Mouse (Mus musculus): ENCODE measurements at regions not wholly inside any gene's neighbourhood (a gene's known extent, or its start where the extent isn't known, plus 50 kb on each side); places are given as distances from the start of the nearest gene placed in this dataset.

DNA sequence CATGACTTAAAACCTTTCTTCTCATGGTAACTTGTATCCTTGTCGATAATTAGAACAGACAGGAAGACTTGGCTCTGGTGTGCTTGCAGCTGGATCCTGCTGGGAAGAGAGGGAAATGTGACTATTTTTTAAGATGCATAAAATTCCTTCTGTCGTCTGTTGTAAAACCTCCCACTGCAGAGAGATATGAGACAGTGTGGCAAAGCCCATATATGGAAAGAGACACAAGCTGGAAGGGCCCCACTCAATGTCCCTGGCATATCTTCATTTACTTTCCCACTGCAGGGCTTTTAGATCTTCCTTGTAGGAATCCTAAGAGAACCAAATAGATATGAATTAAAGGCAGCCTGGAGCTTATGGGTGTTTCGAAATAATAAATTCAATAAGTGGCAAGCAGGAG, 87.8 kb downstream of the Dad1 start:
- Histone ChIP-seq H3K9me3 (replicated peaks) (no peaks in the 10 kb centered on the region), H3K9ac (replicated peaks) (no peak overlapping the region), H3K4me2 (no peak overlapping the region), H3K36me3 (no peaks in the 10 kb centered on the region), H3K27me3 (replicated peaks) (no peaks in the 10 kb centered on the region), H3K4me3 (replicated peaks) (no peak overlapping the region), H3K4me1 (peaks cover 12% of the 10 kb centered on the region), H3K27ac (replicated peaks) (no peak overlapping the region)
- ATAC-seq (ENCODE audit: low FRiP score): no peak
- WGBS: 64% methylated on average over 3 of the region's 3 CpGs

DNA sequence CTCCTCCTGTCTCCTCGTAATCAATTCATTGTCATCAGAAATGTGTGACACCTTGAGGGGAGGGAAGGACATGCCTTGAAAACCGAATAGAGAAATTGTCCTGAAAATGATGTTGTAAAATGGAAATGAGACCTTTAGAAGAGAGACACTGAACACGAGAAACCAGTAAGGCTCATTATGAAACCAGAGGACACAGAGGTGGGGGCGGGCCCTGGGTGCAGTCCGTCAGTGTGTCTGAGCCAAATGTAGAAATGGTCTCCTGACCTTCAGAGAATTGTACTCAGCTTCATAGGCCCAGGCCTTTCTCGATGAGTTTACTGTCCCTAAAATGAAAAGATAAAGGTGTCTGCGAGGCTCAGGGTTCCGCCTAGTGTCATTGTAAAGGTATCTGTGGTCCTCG, 89.0 kb downstream of the Dad1 start:
- Histone ChIP-seq H3K27ac (replicated peaks) (no peak overlapping the region), H3K9me3 (replicated peaks) (no peaks in the 10 kb centered on the region), H3K9ac (replicated peaks) (no peak overlapping the region), H3K4me1 (peaks cover 10% of the 10 kb centered on the region), H3K27me3 (replicated peaks) (no peaks in the 10 kb centered on the region), H3K36me3 (no peaks in the 10 kb centered on the region), H3K4me2 (no peak overlapping the region), H3K4me3 (replicated peaks) (no peak overlapping the region)
- ATAC-seq (ENCODE audit: low FRiP score): no peak
- WGBS: 73% methylated on average over 9 of the region's 9 CpGs

- H3K27ac ChIP-seq (replicated peaks): no peak overlapping the region
- WGBS: 71% methylated on average over 8 of the region's 8 CpGs
- H3K36me3 ChIP-seq: no peaks in the 10 kb centered on the region
- H3K4me1 ChIP-seq: peaks cover 10% of the 10 kb centered on the region
- H3K9ac ChIP-seq (replicated peaks): no peak overlapping the region
- ATAC-seq (ENCODE audit: low FRiP score): no peak
- no peaks in the 10 kb centered on the region for H3K27me3 ChIP-seq (replicated peaks)
- H3K9me3 ChIP-seq (replicated peaks): no peaks in the 10 kb centered on the region
- H3K4me2 ChIP-seq: no peak overlapping the region
- H3K4me3 ChIP-seq (replicated peaks): no peak overlapping the region
Measured at GRCm38 (mm10) chr14:54161916-54162315, 92.0 kb downstream of the Dad1 start.

GRCm38 (mm10) chr14:54161206-54161605, 92.7 kb downstream of the Dad1 start:
- 69% methylated on average over 7 of the region's 7 CpGs for WGBS
- Histone ChIP-seq H3K27me3 (replicated peaks) (no peaks in the 10 kb centered on the region), H3K9ac (replicated peaks) (no peak overlapping the region), H3K4me3 (replicated peaks) (no peak overlapping the region), H3K4me1 (peaks cover 10% of the 10 kb centered on the region), H3K36me3 (no peaks in the 10 kb centered on the region), H3K4me2 (no peak overlapping the region), H3K27ac (replicated peaks) (no peak overlapping the region), H3K9me3 (replicated peaks) (no peaks in the 10 kb centered on the region)
- no peak for ATAC-seq (ENCODE audit: low FRiP score)

- H3K4me3 ChIP-seq (replicated peaks): no peak overlapping the region
- H3K36me3 ChIP-seq: no peaks in the 10 kb centered on the region
- H3K27me3 ChIP-seq (replicated peaks): no peaks in the 10 kb centered on the region
- H3K9me3 ChIP-seq (replicated peaks): no peaks in the 10 kb centered on the region
- WGBS: 96% methylated on average over 7 of the region's 7 CpGs
- H3K4me2 ChIP-seq: no peak overlapping the region
- H3K9ac ChIP-seq (replicated peaks): no peak overlapping the region
- no peak for ATAC-seq (ENCODE audit: low FRiP score)
- peaks cover 10% of the 10 kb centered on the region for H3K4me1 ChIP-seq
- no peak overlapping the region for H3K27ac ChIP-seq (replicated peaks)
Measured at GRCm38 (mm10) chr14:54159816-54160215, 94.1 kb downstream of the Dad1 start.

- Histone ChIP-seq H3K9ac (replicated peaks) (no peak overlapping the region), H3K27me3 (replicated peaks) (no peaks in the 10 kb centered on the region), H3K4me3 (replicated peaks) (no peak overlapping the region), H3K4me1 (peaks cover 10% of the 10 kb centered on the region), H3K4me2 (no peak overlapping the region), H3K36me3 (no peaks in the 10 kb centered on the region), H3K27ac (replicated peaks) (no peak overlapping the region), H3K9me3 (replicated peaks) (no peaks in the 10 kb centered on the region)
- WGBS: 81% methylated on average over 9 of the region's 9 CpGs
- ATAC-seq (ENCODE audit: low FRiP score): no peak
Measured at GRCm38 (mm10) chr14:54158214-54158965, 95.5 kb downstream of the Dad1 start.

DNA sequence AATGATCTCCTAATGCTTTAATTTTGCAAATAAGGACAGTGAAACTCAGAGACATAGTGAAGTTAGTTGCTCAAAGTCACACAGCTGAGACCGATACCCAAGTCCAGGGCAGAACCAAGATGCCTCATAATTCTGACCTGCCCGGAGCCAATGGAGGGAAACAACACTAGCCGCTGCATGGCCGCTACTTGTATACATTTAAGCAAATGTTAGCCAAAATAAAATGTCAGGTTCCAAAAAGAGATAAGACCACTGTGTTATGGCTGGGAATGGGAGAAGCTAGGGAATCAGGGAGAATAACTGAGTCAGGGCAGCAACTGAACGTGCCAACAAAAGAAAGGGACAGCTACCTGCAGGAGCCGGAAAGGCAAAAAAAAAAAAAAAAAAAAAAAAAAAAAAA, 97.4 kb downstream of the Dad1 start:
- 92% methylated on average over 6 of the region's 6 CpGs for WGBS
- H3K9ac ChIP-seq (replicated peaks): no peak overlapping the region
- H3K4me2 ChIP-seq: no peak overlapping the region
- H3K9me3 ChIP-seq (replicated peaks): no peaks in the 10 kb centered on the region
- no peak overlapping the region for H3K4me3 ChIP-seq (replicated peaks)
- ATAC-seq (ENCODE audit: low FRiP score): no peak
- no peak overlapping the region for H3K27ac ChIP-seq (replicated peaks)
- no peaks in the 10 kb centered on the region for H3K27me3 ChIP-seq (replicated peaks)
- 0 out of 2 replicates have a peak, but pooled peaks cover 3% of the 10 kb centered on the region for H3K4me1 ChIP-seq
- H3K36me3 ChIP-seq: no peaks in the 10 kb centered on the region

DNA sequence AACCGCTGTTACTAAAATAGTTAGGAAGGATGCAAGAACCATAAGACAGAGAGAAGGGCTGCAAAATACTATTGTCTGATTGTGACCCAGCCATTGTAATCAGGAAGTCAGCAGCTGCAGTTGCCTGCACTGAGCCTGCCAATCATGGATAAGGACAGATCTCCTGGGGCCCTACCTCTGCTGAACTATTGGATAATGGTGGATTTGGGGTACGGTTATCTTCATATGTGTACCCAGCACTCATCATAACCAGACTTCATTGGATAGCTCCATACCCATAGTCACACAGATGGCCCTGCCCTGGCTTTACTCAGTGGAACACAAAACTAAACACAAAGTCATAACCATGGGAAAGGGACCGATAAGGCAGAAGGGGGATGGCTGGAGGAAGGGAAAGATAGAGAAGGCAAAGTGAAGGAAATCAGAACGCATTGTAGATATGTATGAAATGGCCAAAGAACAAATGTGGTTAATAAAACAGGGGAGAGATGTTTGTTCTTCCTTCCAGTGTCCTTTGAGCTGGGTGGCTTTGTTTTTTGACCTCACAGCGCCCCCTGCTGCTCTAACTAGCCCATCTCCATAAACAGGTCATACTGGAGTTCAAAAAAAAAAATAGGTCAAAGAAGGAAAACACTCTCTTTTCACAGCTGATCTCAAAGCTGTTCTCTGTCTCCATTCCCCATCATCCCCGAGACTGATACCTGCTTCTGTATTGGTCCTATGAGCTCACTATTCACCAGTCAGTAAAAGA, 101.2 kb downstream of the Dad1 start:
- no peaks in the 10 kb centered on the region for H3K9me3 ChIP-seq (replicated peaks)
- H3K4me1 ChIP-seq: 0 out of 2 replicates have a peak, but pooled peaks cover 3% of the 10 kb centered on the region
- H3K4me2 ChIP-seq: no peak overlapping the region
- WGBS: 55% methylated on average over 6 of the region's 6 CpGs
- H3K9ac ChIP-seq (replicated peaks): no peak overlapping the region
- H3K4me3 ChIP-seq (replicated peaks): no peak overlapping the region
- ATAC-seq (ENCODE audit: low FRiP score): no peak
- no peak overlapping the region for H3K27ac ChIP-seq (replicated peaks)
- H3K27me3 ChIP-seq (replicated peaks): no peaks in the 10 kb centered on the region
- H3K36me3 ChIP-seq: no peaks in the 10 kb centered on the region

DNA sequence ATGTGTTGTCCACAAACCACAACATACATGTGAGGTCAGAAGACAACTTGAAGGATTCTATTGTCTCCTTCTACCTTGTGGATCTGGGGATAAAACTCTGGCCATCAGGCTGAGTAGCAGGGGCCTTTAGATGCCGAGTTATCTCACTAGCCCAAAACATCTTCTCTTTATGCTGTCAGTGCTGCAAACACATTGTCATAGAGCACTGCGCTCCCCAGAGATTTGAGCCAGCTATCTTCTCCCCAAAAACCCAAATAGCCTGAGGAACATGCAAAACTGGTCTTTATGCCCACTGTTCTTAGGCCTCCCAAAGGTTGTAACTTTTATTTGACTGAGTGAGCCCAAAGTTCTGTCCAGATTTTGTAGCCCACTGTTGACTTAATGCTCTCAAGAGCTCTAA, 102.0 kb downstream of the Dad1 start:
- no peak overlapping the region for H3K4me2 ChIP-seq
- no peaks in the 10 kb centered on the region for H3K9me3 ChIP-seq (replicated peaks)
- H3K27ac ChIP-seq (replicated peaks): no peak overlapping the region
- 93% methylated on average over 2 of the region's 2 CpGs for WGBS
- 0 out of 2 replicates have a peak, but pooled peaks cover 3% of the 10 kb centered on the region for H3K4me1 ChIP-seq
- H3K27me3 ChIP-seq (replicated peaks): no peaks in the 10 kb centered on the region
- no peak for ATAC-seq (ENCODE audit: low FRiP score)
- H3K4me3 ChIP-seq (replicated peaks): no peak overlapping the region
- H3K9ac ChIP-seq (replicated peaks): no peak overlapping the region
- H3K36me3 ChIP-seq: no peaks in the 10 kb centered on the region

DNA sequence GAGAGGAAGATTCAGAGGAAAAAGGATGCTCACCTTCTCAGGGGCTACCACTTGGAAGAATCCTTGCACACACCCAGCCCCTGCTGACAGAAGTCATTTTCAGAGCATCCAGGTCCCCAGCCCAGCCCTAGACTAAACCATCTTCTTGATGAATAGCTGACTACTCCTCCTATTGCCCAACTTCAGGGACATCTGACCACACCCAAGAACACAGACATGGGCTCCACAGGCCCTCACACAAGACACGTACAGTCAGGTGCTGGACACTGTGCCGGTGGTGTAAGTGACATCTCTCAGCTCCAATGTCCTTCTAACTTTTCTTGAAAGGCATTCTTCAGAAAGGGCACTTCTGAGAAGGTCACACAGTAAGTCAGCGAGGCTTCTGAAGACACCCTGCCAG, 102.6 kb downstream of the Dad1 start:
- Histone ChIP-seq H3K4me2 (no peak overlapping the region), H3K4me3 (replicated peaks) (no peak overlapping the region), H3K27ac (replicated peaks) (no peak overlapping the region), H3K9me3 (replicated peaks) (no peaks in the 10 kb centered on the region), H3K36me3 (no peaks in the 10 kb centered on the region), H3K27me3 (replicated peaks) (no peaks in the 10 kb centered on the region), H3K4me1 (peaks cover 8% of the 10 kb centered on the region), H3K9ac (replicated peaks) (no peak overlapping the region)
- WGBS: 94% methylated on average over 3 of the region's 3 CpGs
- ATAC-seq (ENCODE audit: low FRiP score): no peak

DNA sequence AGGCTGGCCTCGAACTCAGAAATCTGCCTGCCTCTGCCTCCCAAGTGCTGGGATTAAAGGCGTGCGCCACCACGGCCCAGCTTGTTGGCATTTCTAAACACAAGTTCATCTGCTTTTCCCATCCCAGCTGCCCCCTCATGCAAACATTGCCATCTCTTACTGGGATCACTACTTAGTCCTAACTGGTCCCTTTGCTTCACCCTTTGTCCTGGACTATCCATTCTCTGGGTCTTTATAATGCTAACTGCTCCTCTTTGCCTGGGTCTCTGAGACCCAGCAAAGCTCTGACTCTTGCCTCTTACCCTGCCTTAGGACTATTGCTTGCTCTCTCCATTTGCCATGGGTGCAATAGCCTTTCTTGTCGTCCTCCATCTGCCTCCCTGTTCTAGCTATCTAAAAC, 103.7 kb downstream of the Dad1 start:
- Histone ChIP-seq H3K36me3 (no peaks in the 10 kb centered on the region), H3K27ac (replicated peaks) (no peak overlapping the region), H3K9ac (replicated peaks) (no peak overlapping the region), H3K4me3 (replicated peaks) (no peak overlapping the region), H3K4me1 (peaks cover 18% of the 10 kb centered on the region), H3K27me3 (replicated peaks) (no peaks in the 10 kb centered on the region), H3K4me2 (no peak overlapping the region), H3K9me3 (replicated peaks) (no peaks in the 10 kb centered on the region)
- ATAC-seq (ENCODE audit: low FRiP score): no peak
- WGBS: 97% methylated on average over 5 of the region's 5 CpGs

DNA sequence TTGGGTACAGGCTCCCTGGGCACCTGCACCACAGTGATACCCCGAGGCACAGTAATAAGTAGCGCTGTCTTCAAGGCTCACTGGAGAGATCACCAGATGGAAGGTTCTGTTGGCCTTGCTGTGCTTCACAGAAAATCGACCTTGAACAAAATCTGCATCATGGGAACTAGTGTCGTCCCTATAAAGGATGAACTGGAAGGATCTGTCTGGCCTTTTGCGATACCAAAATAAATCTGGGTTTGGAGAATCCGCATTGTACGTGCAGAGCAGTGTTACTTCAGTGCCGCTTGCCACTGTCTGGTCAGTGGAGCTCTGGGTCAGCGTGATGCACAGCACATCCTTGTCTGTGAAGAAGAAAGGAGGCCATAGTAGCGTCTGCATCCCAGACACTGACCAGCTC, 105.3 kb downstream of the Dad1 start:
- Histone ChIP-seq H3K4me3 (replicated peaks) (no peak overlapping the region), H3K27me3 (replicated peaks) (no peaks in the 10 kb centered on the region), H3K4me1 (peaks cover 19% of the 10 kb centered on the region), H3K9me3 (replicated peaks) (no peaks in the 10 kb centered on the region), H3K9ac (replicated peaks) (no peak overlapping the region), H3K4me2 (no peak overlapping the region), H3K36me3 (no peaks in the 10 kb centered on the region), H3K27ac (replicated peaks) (no peak overlapping the region)
- 84% methylated on average over 10 of the region's 10 CpGs for WGBS
- no peak for ATAC-seq (ENCODE audit: low FRiP score)

All from neural tube, embryonic 15.5 days (tissue).